Mouse (Mus musculus) intestine, embryonic 14.5 days (tissue): ENCODE data around the gene Gm527. TPM values are rescaled to one million over a fixed set of nuclear protein-coding genes. Genes with fewer than 3 reads are reported as not detected.

Experiments used
- polyA plus RNA-seq: library from polyadenylated mRNA; unstranded; fragments of >200 nt; fragmentation: Nextera tagmentation; extraction: Ambion mirVana; gene quantifications from 2 replicates; pipeline ENCODE4 v1.2.1, GENCODE M21; 2014

The Gm527 gene
- polyA plus RNA-seq, 1 experiment from 2014 or later, result 6.1 TPM

Other genes with a start within 250 kb of the Gm527 start
- gene Klhl28, start 47.6 kb downstream of the Gm527 start, polyA plus RNA-seq, result 12.3 and 15.0 TPM in 2 replicates
- 30.2 and 34.2 TPM in 2 replicates for gene Togaram1, start 47.9 kb downstream of the Gm527 start, polyA plus RNA-seq
- gene Prpf39, start 118.4 kb downstream of the Gm527 start, polyA plus RNA-seq, result 56.4 and 58.7 TPM in 2 replicates
- 390 and 402 TPM in 2 replicates for gene Fkbp3, start 156.1 kb downstream of the Gm527 start, polyA plus RNA-seq
- 7.5 and 10.2 TPM in 2 replicates for gene Fancm, start 157.7 kb downstream of the Gm527 start, polyA plus RNA-seq